Mouse (Mus musculus) ES-E14 (cell line): ENCODE results near the gene Hemgn. TPM values are rescaled to one million over a fixed set of nuclear protein-coding genes. Genes with fewer than 3 reads are reported as not detected.
A peak's percentile ranks its signal among the peaks of the same experiment; 100 is the strongest.

ENCODE experiments used
- DNase-seq: peaks from one replicate; pipeline ENCODE4 v3.0.0-alpha.2; 2013; ENCODE audit warnings: low read depth, low spot score
- H3K27ac ChIP-seq: 2 replicates; pipeline ENCODE4 v1.5.1; 2012; ENCODE audit warnings: low read depth, mild to moderate bottlenecking, low read length, moderate library complexity, mixed read lengths; ENCODE audit not compliant: poor library complexity, insufficient read depth, severe bottlenecking
- H3K36me3 ChIP-seq: 2 replicates; pipeline ENCODE4 v1.6.1; 2012; ENCODE audit warnings: mild to moderate bottlenecking, low read length, moderate library complexity, mixed read lengths; ENCODE audit not compliant: control insufficient read depth, poor library complexity, insufficient read depth, severe bottlenecking
- H3K4me1 ChIP-seq, 2 experiments: fragments of 150-350 bp in 1 of 2; sonication (generic) in 1 of 2; 2 replicates each; pipeline ENCODE4 v1.6.1; 2012; ENCODE audit warnings: low read length in 2 of 2, mild to moderate bottlenecking in 1 of 2, mixed read lengths in 1 of 2; ENCODE audit not compliant: control insufficient read depth in 2 of 2, insufficient read depth in 2 of 2, poor library complexity in 1 of 2
- H3K4me3 ChIP-seq, 2 experiments: fragments of 150-350 bp in 1 of 2; sonication (generic) in 1 of 2; 2 replicates each; pipeline ENCODE4 v1.5.1; 2012; ENCODE audit warnings: low read length in 2 of 2, low read depth in 1 of 2, mild to moderate bottlenecking in 1 of 2, mixed read lengths in 1 of 2; ENCODE audit not compliant: insufficient read depth in 1 of 2, poor library complexity in 1 of 2, severe bottlenecking in 1 of 2
- H3K9ac ChIP-seq: 2 replicates; pipeline ENCODE4 v1.6.1; 2012; ENCODE audit warnings: low read depth, mild to moderate bottlenecking, low read length, mixed read lengths; ENCODE audit not compliant: poor library complexity, insufficient read depth, severe bottlenecking
- H3K9me3 ChIP-seq: fragments of 150-350 bp; sonication (generic); 2 replicates; pipeline ENCODE4 v1.6.1; 2012; ENCODE audit warnings: low read depth, mild to moderate bottlenecking, low read length; ENCODE audit not compliant: control insufficient read depth, insufficient read depth
- CHD2 ChIP-seq: IDR thresholded peaks from 2 replicates; pipeline ENCODE4 v1.6.1; 2014; ENCODE audit warnings: mild to moderate bottlenecking, low read depth, low read length, inconsistent platforms
- HCFC1 ChIP-seq: IDR thresholded peaks from 2 replicates; pipeline ENCODE4 v1.6.1; 2012; ENCODE audit warnings: low read length, inconsistent platforms, borderline replicate concordance; ENCODE audit not compliant: insufficient read depth
- MAFK ChIP-seq: IDR thresholded peaks from 2 replicates; pipeline ENCODE4 v1.6.1; 2014; ENCODE audit warnings: mild to moderate bottlenecking, low read depth, low read length, inconsistent platforms; ENCODE audit not compliant: insufficient read depth
- ZC3H11A ChIP-seq: IDR thresholded peaks from 2 replicates; pipeline ENCODE4 v1.6.1; 2012; ENCODE audit warnings: low read depth, mild to moderate bottlenecking, inconsistent platforms, low read length, borderline replicate concordance
- ZNF384 ChIP-seq: IDR thresholded peaks from 2 replicates; pipeline ENCODE4 v1.6.1; 2012; ENCODE audit warnings: low read depth, low read length, inconsistent platforms
- in situ Hi-C, 2 experiments: fragments of 600-800 bp; cut with MboI; formaldehyde crosslinking; loops; one replicate each; pipeline ENCODE4 v1.15.1; 2025; ENCODE audit warnings: low sequenced_read_pairs in 2 of 2, inconsistent platforms in 1 of 2; ENCODE audit not compliant: unreplicated experiment in 2 of 2
- total RNA-seq: library from RNA; depleted of rRNA; stranded (reverse); fragments of 300-350 nt; gene quantifications from 2 replicates; pipeline ENCODE4 v1.2.3, GENCODE M21; 2012

Gene Hemgn
- total RNA-seq, 1 experiment, result not detected

DNA sequence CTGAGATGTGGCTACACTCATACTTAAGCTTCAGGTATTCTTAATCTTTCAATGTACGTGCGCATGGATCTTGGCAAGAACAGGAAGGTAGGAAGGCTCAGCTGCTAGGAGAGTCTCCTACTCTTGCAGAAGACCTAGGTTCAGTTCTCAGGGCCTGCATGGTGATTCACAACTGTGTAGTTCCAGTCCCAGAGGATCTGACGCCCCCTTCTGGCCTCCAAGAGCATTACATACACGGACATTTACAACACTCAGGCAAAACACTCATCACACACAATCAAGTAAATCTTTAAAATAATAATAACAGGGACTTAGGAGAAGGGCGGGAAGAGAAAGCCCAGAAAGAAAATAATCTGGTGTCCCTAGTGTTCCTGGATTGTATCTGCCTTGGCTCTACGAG lies 38.9 kb downstream of the Hemgn start:
- Histone ChIP-seq H3K9ac (peak overlapping the region; percentile 76; the same call in 1 of the 2 replicates), H3K36me3 (peaks cover 8% of the 10 kb centered on the region), H3K9me3 (no peaks in the 10 kb centered on the region), H3K27ac (no peak overlapping the region), H3K4me1 (peaks cover 0 to 7% of the 10 kb centered on the region in 2 experiments; a peak in 1 of 4 replicates), H3K4me3 (peak overlapping the region; percentile 76 to 78)
- in situ Hi-C loops, result no loop called here
- DNase-seq, result peak; percentile 76
- no peak for TF ChIP-seq HCFC1
- TF ChIP-seq MAFK, result no peak
- no peak for TF ChIP-seq ZNF384
- TF ChIP-seq CHD2, result no peak
- TF ChIP-seq ZC3H11A, result no peak

DNA sequence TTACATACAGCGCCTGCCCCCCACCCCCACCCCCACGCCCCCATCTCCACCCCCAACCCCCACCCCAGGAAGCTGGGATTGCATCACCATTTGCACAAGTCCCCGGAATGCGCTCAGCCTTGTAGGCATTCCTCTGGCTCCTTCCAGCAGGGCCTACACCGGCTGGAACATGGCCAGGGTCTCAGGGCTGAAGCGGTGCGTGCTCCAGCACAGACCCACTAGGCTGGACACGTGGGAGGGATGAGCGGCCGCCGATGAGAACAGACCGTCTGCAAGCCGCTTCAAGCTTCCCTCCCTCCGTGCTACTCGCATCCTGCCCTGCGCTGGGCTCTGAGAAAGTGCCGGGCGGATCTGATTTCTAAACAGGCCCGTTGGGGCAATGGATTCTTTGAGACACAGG lies 42.3 kb downstream of the Hemgn start:
- in situ Hi-C loops, result no loop called here
- H3K27ac ChIP-seq, result no peak overlapping the region
- no peaks in the 10 kb centered on the region for H3K36me3 ChIP-seq
- H3K4me3 ChIP-seq, result peak overlapping the region; percentile 63 to 68
- H3K9ac ChIP-seq, result peak overlapping the region; percentile 70
- no peaks in the 10 kb centered on the region for H3K9me3 ChIP-seq
- DNase-seq, result no peak
- no peak for TF ChIP-seq ZNF384
- no peak for TF ChIP-seq MAFK
- no peak for TF ChIP-seq ZC3H11A
- no peak for TF ChIP-seq CHD2
- TF ChIP-seq HCFC1, result no peak
- peaks cover 0 to 7% of the 10 kb centered on the region in 2 experiments; a peak in 1 of 4 replicates for H3K4me1 ChIP-seq

DNA sequence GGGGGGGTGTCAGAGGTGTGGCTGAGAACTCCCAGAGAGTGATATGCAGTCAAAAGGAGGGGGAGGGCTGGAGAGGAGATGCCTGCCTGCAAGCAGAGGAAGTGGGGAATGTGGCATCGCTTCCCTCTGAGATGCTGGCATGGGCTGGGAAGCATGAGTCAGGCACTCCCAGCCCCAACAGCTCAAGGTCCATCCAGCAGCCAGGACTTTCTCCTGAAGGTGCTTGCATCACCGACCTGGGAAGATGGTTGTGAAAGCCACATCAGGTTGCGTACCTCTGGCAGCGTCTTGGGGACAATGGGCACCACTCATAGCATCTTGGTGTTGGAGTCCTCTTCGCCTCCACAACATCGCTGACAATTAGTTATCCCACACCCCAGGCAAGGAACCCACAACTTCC lies 42.9 kb downstream of the Hemgn start:
- TF ChIP-seq MAFK (no peak), CHD2 (no peak), HCFC1 (no peak), ZC3H11A (no peak), ZNF384 (no peak)
- Histone ChIP-seq H3K9ac (no peak overlapping the region), H3K36me3 (no peaks in the 10 kb centered on the region), H3K4me1 (peaks cover 0 to 7% of the 10 kb centered on the region in 2 experiments; a peak in 1 of 4 replicates), H3K4me3 (0 out of 4 replicates have a peak overlapping the region, but pooled peaks of 1 of the 2 experiments have one; percentile 6), H3K9me3 (no peaks in the 10 kb centered on the region), H3K27ac (no peak overlapping the region)
- DNase-seq, result no peak
- in situ Hi-C loops, result no loop called here

DNA sequence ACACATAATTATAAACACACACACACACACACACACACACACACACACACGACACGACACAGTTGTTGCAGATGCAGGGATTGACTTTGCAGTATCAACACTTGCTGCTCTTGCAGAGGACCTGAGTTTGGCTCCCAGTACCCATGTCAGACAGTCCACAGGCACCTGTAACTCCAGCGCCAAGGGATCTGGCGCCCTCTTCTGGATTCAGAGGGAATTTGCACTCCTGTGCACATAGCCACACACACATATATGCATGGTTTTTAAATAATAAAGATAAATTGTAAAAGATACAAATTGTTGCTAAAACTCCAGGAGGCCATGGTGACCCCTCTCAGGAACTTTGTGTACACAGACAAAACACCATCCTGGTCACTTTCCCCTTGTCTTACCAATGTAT lies 44.2 kb downstream of the Hemgn start:
- H3K4me3 ChIP-seq, result no peak overlapping the region
- TF ChIP-seq HCFC1 (no peak), ZNF384 (no peak), ZC3H11A (no peak)
- H3K4me1 ChIP-seq, result peaks cover 0 to 6% of the 10 kb centered on the region in 2 experiments; a peak in 1 of 4 replicates
- no peak overlapping the region for H3K9ac ChIP-seq
- H3K27ac ChIP-seq, result no peak overlapping the region
- no peaks in the 10 kb centered on the region for H3K9me3 ChIP-seq
- in situ Hi-C loops, result loop anchor here in 1 of 2 experiments (10.0 kb wide), 1 partner anchor 164 kb away; no protein-coding TSS in a partner anchor
- no peak for DNase-seq
- H3K36me3 ChIP-seq, result no peaks in the 10 kb centered on the region
